In genomic region chr1:154498821-154499220, GRCm38 (mm10) we compare ENCODE assay signal across 22 mouse cellular contexts.
"Had no signal": no experiment of that assay in that cellular context is flagged by ENCODE, and none has a peak within 500 bp of the region (broad histone marks: within the 10 kb centered on the region; RNA-seq: fewer than 3 reads in every experiment).

No protein-coding gene starts in this region.

- DNase-seq: kidney, adult 18-20 months; kidney, adult 9 months; kidney, postnatal 14 days; kidney, postnatal 4 days; liver; lung, adult 18-20 months; lung, postnatal 10 days; lung, postnatal 36 days; midbrain, embryonic 14.5 days; right cerebral cortex, postnatal 14 days; spleen, adult 18-20 months; thymus, postnatal 36 days had no signal

- H3K36me3 ChIP-seq: limb, embryonic 10.5 days; limb, embryonic 13.5 days; liver, embryonic 12.5 days; liver, embryonic 15.5 days; lung, embryonic 15.5 days; stomach, embryonic 15.5 days had no signal

- ATAC-seq: intestine, embryonic 16.5 days; liver, embryonic 12.5 days had no signal

- H3K4me1 ChIP-seq: limb, embryonic 10.5 days; limb, embryonic 13.5 days; liver, embryonic 12.5 days; liver, embryonic 15.5 days; lung, embryonic 15.5 days; megakaryocyte, embryonic 14.5 days; stomach, embryonic 15.5 days had no signal

- H3K4me2 ChIP-seq: limb, embryonic 13.5 days; liver, embryonic 12.5 days; liver, embryonic 15.5 days; lung, embryonic 15.5 days; midbrain, embryonic 11.5 days; stomach, embryonic 15.5 days had no signal

- H3K27me3 ChIP-seq: limb, embryonic 13.5 days; liver, embryonic 12.5 days; liver, embryonic 15.5 days; lung, embryonic 15.5 days; megakaryocyte, embryonic 14.5 days; stomach, embryonic 15.5 days had no signal

- H3K4me3 ChIP-seq: left cerebral cortex, adult 2 months; limb, embryonic 10.5 days; limb, embryonic 13.5 days; liver, embryonic 12.5 days; liver, embryonic 15.5 days; lung, embryonic 15.5 days; megakaryocyte, embryonic 14.5 days; stomach, embryonic 15.5 days had no signal

- H3K9me3 ChIP-seq: limb, embryonic 10.5 days; limb, embryonic 13.5 days; liver, embryonic 12.5 days; liver, embryonic 15.5 days; lung, embryonic 15.5 days; stomach, embryonic 15.5 days had no signal

- H3K27ac ChIP-seq: left cerebral cortex, adult 2 months; limb, embryonic 10.5 days; limb, embryonic 13.5 days; liver, embryonic 12.5 days; liver, embryonic 15.5 days; lung, embryonic 15.5 days; stomach, embryonic 15.5 days had no signal

- H3K9ac ChIP-seq: limb, embryonic 13.5 days; liver, embryonic 12.5 days; liver, embryonic 15.5 days; lung, embryonic 15.5 days; stomach, embryonic 15.5 days had no signal
